Mouse (Mus musculus) ES-E14 (cell line): ENCODE results near the gene Clic4.

ENCODE experiments used
- MAFK ChIP-seq: IDR thresholded peaks from 2 replicates; pipeline ENCODE4 v1.6.1; 2014; ENCODE audit warnings: mild to moderate bottlenecking, low read depth, low read length, inconsistent platforms; ENCODE audit not compliant: insufficient read depth
- ZC3H11A ChIP-seq: IDR thresholded peaks from 2 replicates; pipeline ENCODE4 v1.6.1; 2012; ENCODE audit warnings: low read depth, mild to moderate bottlenecking, inconsistent platforms, low read length, borderline replicate concordance

DNA sequence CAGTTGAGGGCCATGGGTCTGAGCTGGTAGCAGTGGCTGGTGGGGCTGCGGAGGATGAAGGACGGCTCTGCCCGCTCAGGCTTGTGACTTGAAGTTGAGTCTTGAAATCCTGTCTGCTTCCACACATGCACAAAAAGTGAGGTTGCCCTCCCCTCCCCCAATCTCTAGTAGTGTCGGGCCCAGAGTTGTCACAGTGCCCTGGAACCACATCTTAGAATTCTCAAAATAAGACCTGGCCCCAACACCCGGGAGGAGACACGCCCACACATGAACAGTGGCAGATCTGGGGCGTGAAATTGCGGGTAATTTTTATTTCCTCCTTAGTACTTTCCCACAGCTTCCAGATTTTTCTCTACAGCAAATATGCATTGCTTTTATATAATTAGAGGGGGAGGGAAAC lies 74.8 kb downstream of the Clic4 start:
- TF ChIP-seq ZC3H11A (no peak), MAFK (no peak)
